Mouse (Mus musculus): ENCODE measurements around the gene Dab2ip. TPM values are rescaled to one million over a fixed set of nuclear protein-coding genes. Genes with fewer than 3 reads are reported as not detected.

Dab2ip gene
- total RNA-seq, 2 experiments from 2014 or later: 0.15 TPM; not detected in 1

DNA sequence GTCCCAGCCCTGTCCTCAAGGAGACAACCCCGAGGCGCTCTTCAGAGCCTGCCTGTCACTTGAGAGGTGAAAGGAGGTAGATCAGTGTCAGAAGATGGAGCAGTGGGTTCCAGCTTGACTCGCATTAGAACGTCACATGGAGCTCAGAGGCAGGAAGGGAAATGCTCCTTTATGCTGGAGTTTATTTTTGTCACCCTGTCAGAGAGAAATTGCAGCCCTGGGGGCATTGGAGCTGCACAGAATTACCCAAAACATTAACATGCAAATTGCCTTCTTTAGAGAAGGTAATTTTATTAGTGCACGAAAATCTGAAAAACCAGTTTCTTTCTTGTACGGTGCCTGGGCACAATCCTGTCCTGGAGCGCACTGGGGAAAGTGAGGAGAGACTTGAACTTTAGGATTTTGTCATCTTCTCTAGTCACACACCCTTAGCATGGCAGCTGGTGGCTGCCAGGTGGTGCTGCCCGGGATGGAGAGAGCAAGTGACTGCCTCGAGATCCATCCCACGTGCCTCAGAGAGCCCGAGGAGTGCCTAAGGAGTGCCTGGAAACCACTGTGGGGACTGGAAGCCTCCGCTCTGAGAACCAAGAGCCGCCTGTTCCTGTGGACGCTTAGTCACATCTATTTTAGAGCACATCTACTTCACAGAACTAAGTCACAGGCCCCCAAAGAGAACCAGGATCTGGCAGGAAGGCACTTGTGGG is 209.9 kb downstream of the Dab2ip start:
- ATAC-seq (replicated peaks; ENCODE audit: low FRiP score, poor library complexity, severe bottlenecking): no peak

DNA sequence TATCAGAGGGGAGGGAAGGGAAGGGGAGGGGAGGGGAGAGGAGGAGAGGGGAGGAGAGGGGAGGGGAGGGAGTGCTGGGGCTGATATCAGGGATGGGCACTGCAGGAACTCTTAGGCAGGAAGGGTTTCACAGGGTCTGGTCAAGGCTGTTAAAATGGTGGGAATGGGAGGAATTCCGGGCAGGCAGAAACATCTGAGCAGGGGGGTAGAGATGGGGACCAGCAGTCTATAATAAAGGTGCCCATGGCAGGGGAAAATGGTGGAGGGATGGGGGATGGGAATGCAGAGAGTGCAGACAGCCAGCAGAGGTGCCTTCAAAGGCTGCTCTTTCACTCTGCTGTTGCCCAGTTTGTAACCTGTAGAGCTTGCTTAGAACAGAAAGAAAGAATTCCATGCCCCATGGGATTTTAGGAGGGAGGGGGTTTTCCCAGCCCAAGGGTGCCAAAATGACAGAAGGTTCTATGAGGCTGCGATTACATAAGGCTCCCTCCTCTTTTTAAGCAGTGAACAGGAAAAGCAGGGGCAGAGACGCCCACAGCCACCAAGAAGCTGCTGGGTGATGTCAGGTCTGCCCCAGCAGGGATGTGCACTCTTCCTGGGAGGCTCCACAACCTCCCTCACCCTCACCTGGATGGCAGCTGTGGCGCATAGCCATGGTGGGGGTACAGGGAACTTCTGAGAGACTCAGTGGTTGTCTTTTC is 210.6 kb downstream of the Dab2ip start:
- no peak for ATAC-seq (replicated peaks; ENCODE audit: low FRiP score, poor library complexity, severe bottlenecking)

DNA sequence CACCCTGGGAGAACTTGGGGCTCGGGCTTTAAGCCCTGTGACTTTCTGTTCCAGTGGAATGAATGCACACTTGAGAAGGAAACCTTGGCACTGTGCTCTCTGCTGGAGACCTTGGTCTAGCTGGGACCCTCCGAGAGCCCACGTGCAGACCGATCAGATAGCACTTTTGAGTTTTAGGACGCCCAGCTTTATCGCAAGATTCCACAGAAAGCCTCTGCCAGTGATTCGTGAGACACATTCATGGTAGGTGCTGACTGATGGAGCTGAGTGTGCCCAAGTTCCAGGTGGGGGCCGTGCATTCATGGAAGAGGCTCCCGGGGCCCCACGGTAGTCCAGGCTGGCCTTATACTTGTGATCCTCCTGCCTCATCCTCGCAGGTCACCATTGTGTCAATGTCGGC is 211.3 kb downstream of the Dab2ip start:
- no peak for ATAC-seq (replicated peaks; ENCODE audit: low FRiP score, poor library complexity, severe bottlenecking)

DNA sequence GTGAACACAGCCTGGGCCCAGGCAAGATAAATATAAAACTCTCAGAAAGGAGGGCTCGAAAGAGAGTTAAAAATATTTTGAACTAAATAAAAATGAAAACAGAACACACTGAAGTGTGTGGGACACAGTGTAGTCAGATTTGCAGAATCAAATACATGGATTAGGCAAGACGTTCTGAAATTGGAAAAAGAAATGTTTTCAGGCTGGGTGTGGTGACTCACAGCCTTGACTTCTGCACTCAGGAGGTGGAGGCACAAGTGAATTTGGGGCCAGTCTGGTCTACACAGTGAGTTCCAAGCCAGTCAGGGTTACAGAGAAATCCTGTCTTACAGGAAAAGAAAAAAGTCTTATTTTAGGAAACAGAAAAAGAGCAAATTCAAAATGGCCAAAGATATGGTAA is 212.5 kb downstream of the Dab2ip start:
- ATAC-seq (replicated peaks; ENCODE audit: low FRiP score, poor library complexity, severe bottlenecking): no peak

DNA sequence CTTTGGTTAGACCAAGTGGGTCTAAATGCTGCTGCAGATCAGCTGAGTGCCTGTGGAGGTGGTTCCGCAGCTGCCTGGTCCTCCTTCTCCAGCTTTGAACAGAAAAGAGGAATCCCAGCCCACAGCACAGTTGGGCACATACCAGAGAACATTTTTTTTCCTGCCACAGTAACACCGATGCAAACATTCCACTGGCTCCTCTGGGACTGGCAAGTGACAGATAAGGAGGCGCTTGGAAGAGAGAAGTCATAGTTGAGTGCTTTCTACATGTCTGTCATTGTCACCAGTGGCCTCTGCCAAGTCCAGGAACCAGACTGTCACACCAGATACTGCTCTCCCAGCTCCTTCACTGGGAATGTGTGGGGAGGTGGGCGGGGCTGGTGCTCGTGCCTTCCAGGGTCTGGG is 217.6 kb downstream of the Dab2ip start:
- ATAC-seq (replicated peaks; ENCODE audit: low FRiP score, poor library complexity, severe bottlenecking): no peak

DNA sequence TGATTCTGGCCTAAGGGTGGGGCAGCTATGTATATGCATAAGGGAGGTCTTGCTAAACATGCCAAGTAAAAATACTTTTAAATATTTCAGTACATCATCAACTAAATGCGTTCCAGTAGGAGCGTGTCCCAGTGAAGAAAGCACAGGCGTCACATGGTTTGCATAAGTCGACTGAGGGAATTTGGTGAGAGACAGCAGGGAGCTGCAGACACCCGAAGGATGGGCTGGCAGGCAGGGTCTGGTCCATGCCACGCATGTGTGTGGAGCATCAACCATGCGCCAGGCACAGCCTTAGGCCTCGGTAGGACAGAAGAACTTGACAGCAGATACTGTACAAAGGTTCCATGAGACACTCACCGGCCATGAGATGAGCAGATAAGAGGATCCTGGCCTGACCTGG is 218.9 kb downstream of the Dab2ip start:
- ATAC-seq (replicated peaks; ENCODE audit: low FRiP score, poor library complexity, severe bottlenecking): no peak

DNA sequence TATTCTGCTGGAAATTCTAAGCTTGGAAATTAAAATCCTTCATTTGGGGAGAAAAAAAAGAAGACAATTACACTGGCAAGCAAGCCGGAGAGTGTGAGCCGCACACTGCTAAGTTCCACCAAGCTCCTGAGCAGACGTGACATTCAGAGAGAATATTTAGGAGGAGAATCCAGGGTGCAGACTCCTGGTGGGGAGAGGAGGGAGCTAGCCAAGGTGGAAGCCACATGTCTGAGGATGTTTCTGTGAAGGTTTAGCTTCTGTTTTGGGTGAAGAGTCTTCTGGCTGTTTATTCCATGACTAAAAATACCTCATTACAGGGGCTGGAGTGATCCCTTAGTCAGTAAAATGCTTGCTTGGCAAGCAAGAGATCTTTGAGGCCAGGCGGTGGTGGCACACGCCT is 221.2 kb downstream of the Dab2ip start:
- no peak for ATAC-seq (replicated peaks; ENCODE audit: low FRiP score, poor library complexity, severe bottlenecking)

Other genes starting within 250 kb of the Dab2ip start
- 563 and 590 TPM in 2 replicates for gene Stom, start 221.3 kb upstream of the Dab2ip start, total RNA-seq (2015; ENCODE audit: low replicate concordance)
- gene Stom, start 221.3 kb upstream of the Dab2ip start, total RNA-seq (2017; ENCODE audit: low replicate concordance): 638 and 692 TPM in 2 replicates
- not detected in 2 replicates for gene 4930568D16Rik, start 190.5 kb upstream of the Dab2ip start, total RNA-seq (2015; ENCODE audit: low replicate concordance)
- gene 4930568D16Rik, start 190.5 kb upstream of the Dab2ip start, total RNA-seq (2017; ENCODE audit: low replicate concordance): not detected in 2 replicates
- not detected in 2 replicates for gene 4930402F06Rik, start 161.1 kb upstream of the Dab2ip start, total RNA-seq (2015; ENCODE audit: low replicate concordance)
- not detected in 2 replicates for gene 4930402F06Rik, start 161.1 kb upstream of the Dab2ip start, total RNA-seq (2017; ENCODE audit: low replicate concordance)
- 12.2 and 14.4 TPM in 2 replicates for gene Ggta1, start 95.0 kb upstream of the Dab2ip start, total RNA-seq (2015; ENCODE audit: low replicate concordance)
- gene Ggta1, start 95.0 kb upstream of the Dab2ip start, total RNA-seq (2017; ENCODE audit: low replicate concordance): 6.2 and 6.8 TPM in 2 replicates